Mouse (Mus musculus) liver, embryonic 13.5 days (tissue): ENCODE data around the gene Nmrk1. TPM values are rescaled to one million over a fixed set of nuclear protein-coding genes. Genes with fewer than 3 reads are reported as not detected.

Experiments used
- ATAC-seq: fragments of 200-750 bp; cut with Nextera tagmentation; 2 replicates; pipeline ENCODE4 v1.8.0; 2017; ENCODE audit warnings: low read depth, mild to moderate bottlenecking, moderate number of reproducible peaks, moderate library complexity
- DNase-seq: peaks from one replicate; pipeline ENCODE4 v3.0.0; 2022
- H3K27ac ChIP-seq: fragments of 300-500 bp; sonication (generic); 2 replicates; pipeline ENCODE4 v1.5.1; 2015; ENCODE audit warnings: moderate library complexity, mild to moderate bottlenecking, inconsistent platforms
- H3K27me3 ChIP-seq: fragments of 300-500 bp; sonication (generic); 2 replicates; pipeline ENCODE4 v1.6.1; 2015; ENCODE audit warnings: mild to moderate bottlenecking, inconsistent platforms
- H3K36me3 ChIP-seq: fragments of 300-500 bp; sonication (generic); 2 replicates; pipeline ENCODE4 v1.6.1; 2015; ENCODE audit warnings: mild to moderate bottlenecking, inconsistent platforms
- H3K4me1 ChIP-seq: fragments of 300-500 bp; sonication (generic); replicated peaks from 2 replicates; pipeline ENCODE4 v1.6.1; 2015; ENCODE audit warnings: inconsistent platforms
- H3K4me2 ChIP-seq: fragments of 300-500 bp; sonication (generic); 2 replicates; pipeline ENCODE4 v1.6.1; 2015; ENCODE audit warnings: inconsistent platforms, mild to moderate bottlenecking, moderate library complexity
- H3K4me3 ChIP-seq: fragments of 300-500 bp; sonication (generic); replicated peaks from 2 replicates; pipeline ENCODE4 v1.5.1; 2015; ENCODE audit warnings: mild to moderate bottlenecking, inconsistent platforms
- H3K9ac ChIP-seq: fragments of 300-500 bp; sonication (generic); 2 replicates; pipeline ENCODE4 v1.6.1; 2015; ENCODE audit warnings: mild to moderate bottlenecking, inconsistent platforms
- H3K9me3 ChIP-seq: fragments of 300-500 bp; sonication (generic); replicated peaks from 2 replicates; pipeline ENCODE4 v1.6.1; 2016; ENCODE audit warnings: inconsistent platforms
- WGBS: fragments of 180-500 bp; shearing (Covaris S2); methylation state at CpG from one replicate; pipeline ENCODE4 v1.1.7; 2015; ENCODE audit not compliant: insufficient replicate concordance; 5-methylcytosine and 5-hydroxymethylcytosine counted together
- polyA plus RNA-seq: library from polyadenylated mRNA; unstranded; fragments of >200 nt; fragmentation: Nextera tagmentation; extraction: Ambion mirVana; gene quantifications from 2 replicates; pipeline ENCODE4 v1.2.1, GENCODE M21; 2015

The Nmrk1 gene
- polyA plus RNA-seq, 1 experiment from 2014 or later, result 6.8 TPM

DNA sequence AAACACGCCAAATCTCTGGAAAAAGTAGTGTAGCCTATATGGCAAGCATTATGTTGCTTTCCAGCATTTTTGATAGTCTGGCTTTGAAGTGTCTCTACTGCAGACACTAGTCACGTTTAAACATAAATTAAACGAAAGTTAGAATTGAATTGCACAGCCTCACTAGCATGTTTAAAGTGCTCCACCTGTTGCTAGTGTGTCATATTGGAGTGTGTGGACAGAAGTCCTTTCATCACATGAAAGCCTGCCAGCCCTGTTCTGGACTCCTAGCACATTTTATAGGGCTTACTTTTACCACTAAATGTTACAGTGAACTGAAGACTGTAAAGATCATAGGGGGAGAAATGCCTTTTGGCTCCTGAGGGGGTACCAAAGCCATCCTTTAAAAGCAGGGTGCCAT, 40.7 kb downstream of the Nmrk1 start:
- Histone ChIP-seq H3K27ac (no peak overlapping the region), H3K4me2 (peak overlapping the region; percentile 76), H3K9me3 (no peaks in the 10 kb centered on the region), H3K27me3 (no peaks in the 10 kb centered on the region), H3K36me3 (no peaks in the 10 kb centered on the region), H3K4me1 (peaks cover 50% of the 10 kb centered on the region), H3K4me3 (peak overlapping the region; percentile 80), H3K9ac (peak overlapping the region; percentile 87)
- ATAC-seq (no peak), DNase-seq (no peak)
- WGBS, result 52% methylated on average over 3 of the region's 3 CpGs

GRCm38 (mm10) chr19:18673116-18673515, 41.4 kb downstream of the Nmrk1 start:
- ATAC-seq (no peak), DNase-seq (no peak)
- no peak overlapping the region for H3K27ac ChIP-seq
- peaks cover 50% of the 10 kb centered on the region for H3K4me1 ChIP-seq
- peak overlapping the region; percentile 76 for H3K4me2 ChIP-seq
- H3K9me3 ChIP-seq, result no peaks in the 10 kb centered on the region
- H3K36me3 ChIP-seq, result 0 out of 2 replicates have a peak, but pooled peaks cover 2% of the 10 kb centered on the region
- WGBS, result 52% methylated on average over 4 of the region's 4 CpGs
- H3K4me3 ChIP-seq, result peak overlapping the region; percentile 80
- H3K27me3 ChIP-seq, result no peaks in the 10 kb centered on the region
- peak overlapping the region; percentile 87; the same call in 1 of the 2 replicates for H3K9ac ChIP-seq

- Histone ChIP-seq H3K9ac (peak overlapping the region; percentile 20; the same call in 1 of the 2 replicates), H3K36me3 (peaks cover 34% of the 10 kb centered on the region), H3K9me3 (no peaks in the 10 kb centered on the region), H3K27ac (peak overlapping the region; percentile 72), H3K4me1 (peaks cover 16% of the 10 kb centered on the region), H3K4me3 (no peak overlapping the region), H3K4me2 (0 out of 2 replicates have a peak overlapping the region, but pooled peaks have one; percentile 15), H3K27me3 (no peaks in the 10 kb centered on the region)
- DNase-seq (peak; percentile 37), ATAC-seq (peak; percentile 91)
- 21% methylated on average over 4 of the region's 4 CpGs for WGBS
These were observed 50.4 kb downstream of the Nmrk1 start for GRCm38 (mm10) chr19:18682142-18682541.

- H3K4me2 ChIP-seq, result no peak overlapping the region
- H3K4me3 ChIP-seq, result no peak overlapping the region
- 0 out of 2 replicates have a peak, but pooled peaks cover 4% of the 10 kb centered on the region for H3K36me3 ChIP-seq
- 61% methylated on average over 3 of the region's 3 CpGs for WGBS
- H3K27me3 ChIP-seq, result no peaks in the 10 kb centered on the region
- no peaks in the 10 kb centered on the region for H3K9me3 ChIP-seq
- H3K4me1 ChIP-seq, result peaks cover 22% of the 10 kb centered on the region
- H3K9ac ChIP-seq, result no peak overlapping the region
- H3K27ac ChIP-seq, result no peak overlapping the region
- DNase-seq (no peak), ATAC-seq (no peak)
These were observed 55.8 kb downstream of the Nmrk1 start for GRCm38 (mm10) chr19:18687556-18687955.

- peak; percentile 93 for ATAC-seq
- WGBS, result 16% methylated on average over 3 of the region's 3 CpGs
- H3K4me2 ChIP-seq, result peak overlapping the region; percentile 60
- H3K27ac ChIP-seq, result peak overlapping the region; percentile 96
- peaks cover 58% of the 10 kb centered on the region for H3K4me1 ChIP-seq
- H3K9me3 ChIP-seq, result no peaks in the 10 kb centered on the region
- peak overlapping the region; percentile 51 for H3K9ac ChIP-seq
- no peaks in the 10 kb centered on the region for H3K27me3 ChIP-seq
- peaks cover 14% of the 10 kb centered on the region for H3K36me3 ChIP-seq
- peak overlapping the region; percentile 7 for H3K4me3 ChIP-seq
- peak; percentile 27 for DNase-seq
These were observed 60.4 kb downstream of the Nmrk1 start for GRCm38 (mm10) chr19:18692176-18692575.

GRCm38 (mm10) chr19:18692768-18693167, 61.0 kb downstream of the Nmrk1 start:
- WGBS, result 68% methylated on average over 2 of the region's 2 CpGs
- peak overlapping the region; percentile 60 for H3K9ac ChIP-seq
- no peaks in the 10 kb centered on the region for H3K27me3 ChIP-seq
- H3K9me3 ChIP-seq, result no peaks in the 10 kb centered on the region
- DNase-seq (no peak), ATAC-seq (peak; percentile 61)
- peaks cover 58% of the 10 kb centered on the region for H3K4me1 ChIP-seq
- H3K4me2 ChIP-seq, result peak overlapping the region; percentile 60
- H3K36me3 ChIP-seq, result peaks cover 20% of the 10 kb centered on the region
- H3K27ac ChIP-seq, result peak overlapping the region; percentile 96
- peak overlapping the region; percentile 7 for H3K4me3 ChIP-seq

- Histone ChIP-seq H3K36me3 (peaks cover 30% of the 10 kb centered on the region), H3K9me3 (no peaks in the 10 kb centered on the region), H3K9ac (no peak overlapping the region), H3K4me1 (peaks cover 58% of the 10 kb centered on the region), H3K4me3 (no peak overlapping the region), H3K27ac (peak overlapping the region; percentile 84), H3K27me3 (no peaks in the 10 kb centered on the region), H3K4me2 (peak overlapping the region; percentile 13; the same call in 1 of the 2 replicates)
- DNase-seq, result no peak
- peak; percentile 61 for ATAC-seq
- 72% methylated on average over 3 of the region's 3 CpGs for WGBS
These were observed 63.4 kb downstream of the Nmrk1 start for GRCm38 (mm10) chr19:18695116-18695515.

DNA sequence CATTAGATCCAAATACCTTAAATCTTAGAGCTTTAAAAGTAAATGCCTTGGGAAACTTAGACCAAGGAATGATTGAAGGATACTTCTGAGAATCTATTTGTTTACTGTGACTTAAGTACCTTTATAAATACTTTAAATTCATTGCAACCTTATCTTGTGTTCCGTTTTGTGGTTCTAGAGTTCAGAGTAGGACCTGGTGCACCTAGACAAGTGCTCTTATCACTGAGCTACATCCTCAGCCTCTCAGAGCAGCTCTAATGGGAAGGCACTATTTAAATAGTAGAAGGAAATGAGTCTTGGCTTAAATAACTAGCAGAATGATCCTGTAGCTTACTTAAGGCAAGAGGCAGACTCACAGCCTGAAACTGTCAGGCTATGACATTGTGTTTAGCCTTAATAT, 63.8 kb downstream of the Nmrk1 start:
- no peaks in the 10 kb centered on the region for H3K9me3 ChIP-seq
- ATAC-seq (peak; percentile 84), DNase-seq (no peak)
- H3K36me3 ChIP-seq, result peaks cover 34% of the 10 kb centered on the region
- peaks cover 57% of the 10 kb centered on the region for H3K4me1 ChIP-seq
- H3K27me3 ChIP-seq, result no peaks in the 10 kb centered on the region
- peak overlapping the region; percentile 41 for H3K4me2 ChIP-seq
- 18% methylated on average over 1 of the region's 1 CpGs for WGBS
- H3K9ac ChIP-seq, result peak overlapping the region; percentile 43
- no peak overlapping the region for H3K4me3 ChIP-seq
- peak overlapping the region; percentile 81 for H3K27ac ChIP-seq

Other genes with a start within 250 kb of the Nmrk1 start
- gene Ostf1, start 127 bp upstream of the Nmrk1 start, polyA plus RNA-seq, result 63.7 and 64.5 TPM in 2 replicates
- 24.7 and 25.6 TPM in 2 replicates for gene Carnmt1, start 38.8 kb downstream of the Nmrk1 start, polyA plus RNA-seq
- 36.8 and 41.7 TPM in 2 replicates for gene D030056L22Rik, start 81.2 kb downstream of the Nmrk1 start, polyA plus RNA-seq
- gene Trpm6, start 118.0 kb downstream of the Nmrk1 start, polyA plus RNA-seq, result 0.03 TPM in 1 of 2 replicates, not detected in the other